Mouse (Mus musculus) CH12.LX (cell line): ENCODE results near the gene Cep55.

Source experiments
- BHLHE40 ChIP-seq: IDR thresholded peaks from 2 replicates; pipeline ENCODE4 v1.6.1; 2011; ENCODE audit warnings: mild to moderate bottlenecking, low read depth, low read length, improper control_type of control experiment
- CHD1 ChIP-seq: IDR thresholded peaks from 2 replicates; pipeline ENCODE4 v1.6.1; 2012; ENCODE audit warnings: low read depth, low read length, improper control_type of control experiment, inconsistent platforms
- CHD2 ChIP-seq: IDR thresholded peaks from 2 replicates; pipeline ENCODE4 v1.6.1; 2011; ENCODE audit warnings: low read length, improper control_type of control experiment
- CTCF ChIP-seq, 2 experiments: IDR thresholded peaks in 1 of 2; conservative IDR thresholded peaks in 1 of 2; 2 replicates each; pipeline ENCODE4 v1.5.1; 2011 to 2012; ENCODE audit warnings: low read depth in 2 of 2, low read length in 2 of 2, improper control_type of control experiment in 1 of 2, inconsistent platforms in 1 of 2, mild to moderate bottlenecking in 1 of 2, moderate library complexity in 1 of 2
- EP300 ChIP-seq: IDR thresholded peaks from 2 replicates; pipeline ENCODE4 v1.6.1; 2011; ENCODE audit warnings: low read length, improper control_type of control experiment
- ETS1 ChIP-seq: conservative IDR thresholded peaks from 2 replicates; pipeline ENCODE4 v1.6.1; 2012; ENCODE audit warnings: low read depth, mild to moderate bottlenecking, inconsistent platforms, low read length, improper control_type of control experiment, moderate library complexity
- JUND ChIP-seq: conservative IDR thresholded peaks from 2 replicates; pipeline ENCODE4 v1.6.1; 2011; ENCODE audit warnings: low read depth, low read length, improper control_type of control experiment
- MAZ ChIP-seq: IDR thresholded peaks from 2 replicates; pipeline ENCODE4 v1.6.1; 2012; ENCODE audit warnings: low read depth, mild to moderate bottlenecking, inconsistent platforms, low read length, improper control_type of control experiment, moderate library complexity
- MEF2A ChIP-seq: IDR thresholded peaks from 2 replicates; pipeline ENCODE4 v1.6.1; 2014; ENCODE audit warnings: low read depth, mild to moderate bottlenecking, inconsistent platforms, low read length, improper control_type of control experiment, borderline replicate concordance
- PAX5 ChIP-seq: IDR thresholded peaks from 2 replicates; pipeline ENCODE4 v1.6.1; 2012; ENCODE audit warnings: low read length, inconsistent platforms, mixed read lengths
- POLR2A ChIP-seq: IDR thresholded peaks from 2 replicates; pipeline ENCODE4 v1.6.1; 2011; ENCODE audit warnings: low read depth, mild to moderate bottlenecking, improper control_type of control experiment, low read length
- RCOR1 ChIP-seq: conservative IDR thresholded peaks from 2 replicates; pipeline ENCODE4 v1.6.1; 2012; ENCODE audit warnings: low read depth, mild to moderate bottlenecking, inconsistent platforms, low read length, improper control_type of control experiment
- USF2 ChIP-seq: conservative IDR thresholded peaks from 2 replicates; pipeline ENCODE4 v1.6.1; 2011; ENCODE audit warnings: low read depth, low read length, improper control_type of control experiment

GRCm38 (mm10) chr19:38081361-38081760, 26.6 kb downstream of the Cep55 start:
- no peak for TF ChIP-seq RCOR1
- no peak for TF ChIP-seq CTCF (conservative IDR thresholded peaks at IDR 0.05 in 1 of 2, IDR thresholded peaks at IDR 0.05 in 1 of 2; ENCODE audit: low read depth in 2 of 2, low read length in 2 of 2)
- TF ChIP-seq JUND: no peak
- TF ChIP-seq ETS1: no peak
- TF ChIP-seq MEF2A: no peak
- TF ChIP-seq BHLHE40: no peak
- TF ChIP-seq POLR2A: no peak
- TF ChIP-seq USF2: no peak
- no peak for TF ChIP-seq CHD1
- no peak for TF ChIP-seq EP300
- TF ChIP-seq CHD2: no peak
- no peak for TF ChIP-seq MAZ
- no peak for TF ChIP-seq PAX5
